Mouse (Mus musculus) forebrain, embryonic 12.5 days (tissue): Measurements from ENCODE around the gene Smyd3. TPM values are rescaled to one million over a fixed set of nuclear protein-coding genes. Genes with fewer than 3 reads are reported as not detected.

Experiments
- polyA plus RNA-seq: library from polyadenylated mRNA; unstranded; fragments of >200 nt; fragmentation: Nextera tagmentation; extraction: Ambion mirVana; gene quantifications from 2 replicates; pipeline ENCODE4 v1.2.1, GENCODE M21; 2016

The Smyd3 gene
- polyA plus RNA-seq, 1 experiment from 2014 or later: 13.5 TPM

Other genes with a start within 250 kb of the Smyd3 start
- 33.6 and 33.7 TPM in 2 replicates for gene Tfb2m, start 28.2 kb upstream of the Smyd3 start, polyA plus RNA-seq
- gene Cnst, start 28.3 kb upstream of the Smyd3 start, polyA plus RNA-seq: 26.9 and 29.0 TPM in 2 replicates
- gene Sccpdh, start 150.2 kb upstream of the Smyd3 start, polyA plus RNA-seq: 82.2 and 83.1 TPM in 2 replicates
- gene Kif28, start 227.2 kb upstream of the Smyd3 start, polyA plus RNA-seq: not detected in 2 replicates